Mouse (Mus musculus): ENCODE measurements around the gene C1qtnf1. TPM values are rescaled to one million over a fixed set of nuclear protein-coding genes. Genes with fewer than 3 reads are reported as not detected.

The C1qtnf1 gene
- total RNA-seq, 2 experiments from 2014 or later = 4.2 to 4.9 TPM

GRCm38 (mm10) chr11:118495065-118495464, 67.1 kb downstream of the C1qtnf1 start:
- no peak for DNase-seq (ENCODE audit: low spot score in 2 of 2)

DNA sequence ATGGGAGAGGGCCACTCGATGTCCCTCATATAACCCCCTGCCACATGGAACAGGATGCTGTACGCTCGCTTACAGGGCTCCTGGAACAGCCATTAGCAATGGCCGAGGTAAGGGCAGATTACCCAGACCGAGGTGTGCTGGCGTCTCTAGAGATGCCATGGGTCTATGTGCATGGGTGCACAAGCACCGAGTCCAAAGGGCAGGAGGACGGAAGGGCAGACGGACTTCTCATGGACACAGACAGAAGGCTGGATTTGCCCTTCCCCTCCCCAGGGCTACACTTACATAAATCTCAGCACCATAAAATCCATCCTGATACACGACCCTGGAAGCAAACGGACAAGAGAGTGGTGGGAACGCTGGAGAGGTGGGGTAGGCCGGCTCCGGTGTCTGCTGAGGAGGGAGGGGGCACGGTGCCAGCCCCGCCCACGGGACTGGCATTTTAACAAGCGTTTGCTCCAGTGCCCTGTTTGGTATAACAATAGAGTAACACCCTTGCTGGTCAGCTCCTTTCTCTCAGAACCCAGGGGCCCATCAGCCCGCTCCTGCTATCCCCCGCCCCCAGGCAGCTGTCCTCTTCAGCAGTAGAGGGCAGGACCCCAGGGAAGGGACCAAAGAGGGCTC, 68.2 kb downstream of the C1qtnf1 start:
- DNase-seq (ENCODE audit: low spot score in 2 of 2) = peak in 1 of 2 experiments; percentile 47

Other genes with a start within 250 kb of the C1qtnf1 start
- gene Cyth1, start 179.6 kb upstream of the C1qtnf1 start, total RNA-seq (2021) = 10 to 100 TPM; 59.3 to 63.5 TPM
- 10 to 100 TPM; 23.2 to 26.7 TPM for gene Usp36, start 138.0 kb upstream of the C1qtnf1 start, total RNA-seq (2021)
- gene Cep295nl, start 85.7 kb upstream of the C1qtnf1 start, total RNA-seq (2021) = 1 to 10 TPM; 1.8 to 2.6 TPM
- gene Timp2, start 72.5 kb upstream of the C1qtnf1 start, total RNA-seq (2021) = 100 to 1,000 TPM; 255 to 337 TPM
- gene Lgals3bp, start 26.1 kb upstream of the C1qtnf1 start, total RNA-seq (2021) = 10 to 100 TPM in 1 of 2 experiments, 1 to 10 TPM in 1; 9.3 to 10.7 TPM
- 10 to 100 TPM; 37.9 to 39.6 TPM for gene Cant1, start 9.1 kb upstream of the C1qtnf1 start, total RNA-seq (2021)
- 10 to 100 TPM; 14.0 to 14.4 TPM for gene Engase, start 48.6 kb downstream of the C1qtnf1 start, total RNA-seq (2021)

Measured in layer of hippocampus, postnatal 10 days (tissue).